Mouse (Mus musculus): ENCODE data around the gene Lins1. TPM values are rescaled to one million over a fixed set of nuclear protein-coding genes. Genes with fewer than 3 reads are reported as not detected.

The Lins1 gene
- polyA plus RNA-seq, 1 experiment from 2014 or later = 16.0 TPM

Other genes starting within 250 kb of the Lins1 start
- gene Asb7, start 293 bp upstream of the Lins1 start, polyA plus RNA-seq (2014; fragmentation: Nextera tagmentation; extraction: Ambion mirVana) = 11.5 and 13.1 TPM in 2 replicates
- 0.27 and 0.40 TPM in 2 replicates for gene Cers3, start 53.6 kb downstream of the Lins1 start, polyA plus RNA-seq (2014; fragmentation: Nextera tagmentation; extraction: Ambion mirVana)
- 1.5 and 2.2 TPM in 2 replicates for gene Adamts17, start 149.8 kb downstream of the Lins1 start, polyA plus RNA-seq (2014; fragmentation: Nextera tagmentation; extraction: Ambion mirVana)

Measured in liver, embryonic 11.5 days (tissue).